Mouse (Mus musculus) embryonic facial prominence, embryonic 14.5 days (tissue): ENCODE data around the gene Wdr60. TPM values are rescaled to one million over a fixed set of nuclear protein-coding genes. Genes with fewer than 3 reads are reported as not detected.
"Not testable (repeated sequence)": the region's sequence is repeated elsewhere in the genome, so short reads cannot be mapped to it uniquely, and the experiment has no call there.

Source experiments
- ATAC-seq: fragments of 200-750 bp; cut with Nextera tagmentation; 2 replicates; pipeline ENCODE4 v1.8.0; 2017; ENCODE audit warnings: low read depth, moderate number of reproducible peaks, moderate TSS enrichment
- DNase-seq: peaks from one replicate; pipeline ENCODE4 v3.0.0-alpha.2; 2015; ENCODE audit warnings: low spot score
- H3K27ac ChIP-seq: fragments of 300-500 bp; sonication (generic); replicated peaks from 2 replicates; pipeline ENCODE4 v1.5.1; 2014; ENCODE audit warnings: low read depth, mild to moderate bottlenecking, low read length, moderate library complexity
- H3K27me3 ChIP-seq: fragments of 300-500 bp; sonication (generic); replicated peaks from 2 replicates; pipeline ENCODE4 v1.6.1; 2014; ENCODE audit warnings: low read length; ENCODE audit not compliant: control insufficient read depth, insufficient read depth
- H3K36me3 ChIP-seq: fragments of 300-500 bp; sonication (generic); 2 replicates; pipeline ENCODE4 v1.6.1; 2014; ENCODE audit warnings: low read length, mixed read lengths; ENCODE audit not compliant: control insufficient read depth, insufficient read depth
- H3K4me1 ChIP-seq: fragments of 300-500 bp; sonication (generic); 2 replicates; pipeline ENCODE4 v1.6.1; 2014; ENCODE audit warnings: antibody characterized with exemption, low read length; ENCODE audit not compliant: control insufficient read depth, insufficient read depth
- H3K4me2 ChIP-seq: fragments of 300-500 bp; sonication (generic); 2 replicates; pipeline ENCODE4 v1.6.1; 2014; ENCODE audit warnings: low read depth, mild to moderate bottlenecking, low read length, moderate library complexity, mixed read lengths
- H3K4me3 ChIP-seq: fragments of 300-500 bp; sonication (generic); 2 replicates; pipeline ENCODE4 v1.5.1; 2014; ENCODE audit warnings: low read depth, mild to moderate bottlenecking, low read length
- H3K9ac ChIP-seq: fragments of 300-500 bp; sonication (generic); 2 replicates; pipeline ENCODE4 v1.6.1; 2014; ENCODE audit warnings: low read depth, mild to moderate bottlenecking, low read length, moderate library complexity, mixed read lengths
- H3K9me3 ChIP-seq: fragments of 300-500 bp; sonication (generic); 2 replicates; pipeline ENCODE4 v1.6.1; 2016; ENCODE audit warnings: low read length; ENCODE audit not compliant: control insufficient read depth
- WGBS: fragments of 180-500 bp; shearing (Covaris S2); extraction: QIAGEN DNeasy Blood & Tissue Kit; methylation state at CpG from one replicate; pipeline ENCODE4 v1.1.7; 2014; 5-methylcytosine and 5-hydroxymethylcytosine counted together
- polyA plus RNA-seq: library from polyadenylated mRNA; unstranded; fragments of >200 nt; fragmentation: Nextera tagmentation; extraction: Ambion mirVana; gene quantifications from 2 replicates; pipeline ENCODE4 v1.2.1, GENCODE M21; 2014

Wdr60 gene
- polyA plus RNA-seq, 1 experiment from 2014 or later, result 18.6 TPM

DNA sequence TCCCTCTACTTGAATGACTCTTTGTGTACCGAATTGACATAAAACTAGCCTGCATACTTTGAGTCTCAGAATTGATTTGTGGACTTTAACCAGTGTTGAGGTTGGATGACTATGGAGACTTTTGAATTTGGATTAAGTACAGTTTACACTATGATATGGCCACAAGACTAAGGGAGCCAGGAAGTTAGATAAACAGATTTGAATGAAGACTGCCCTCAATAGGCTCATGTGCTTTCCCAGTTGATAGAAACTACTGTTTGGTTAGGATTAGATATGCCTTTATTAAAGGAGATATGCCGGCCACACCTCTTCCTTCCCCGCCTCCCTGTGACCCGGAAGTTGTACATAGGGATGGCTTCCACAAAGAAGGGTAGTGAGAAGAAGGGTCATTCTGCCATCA is 12.8 kb upstream of the Wdr60 start:
- no peak overlapping the region for H3K9ac ChIP-seq
- 96% methylated on average over 4 of the region's 4 CpGs for WGBS
- DNase-seq (no peak), ATAC-seq (no peak)
- no peak overlapping the region for H3K4me2 ChIP-seq
- no peak overlapping the region for H3K4me3 ChIP-seq
- no peaks in the 10 kb centered on the region for H3K9me3 ChIP-seq
- no peaks in the 10 kb centered on the region for H3K36me3 ChIP-seq
- 0 out of 2 replicates have a peak, but pooled peaks cover 4% of the 10 kb centered on the region for H3K4me1 ChIP-seq
- no peaks in the 10 kb centered on the region for H3K27me3 ChIP-seq
- no peak overlapping the region for H3K27ac ChIP-seq

DNA sequence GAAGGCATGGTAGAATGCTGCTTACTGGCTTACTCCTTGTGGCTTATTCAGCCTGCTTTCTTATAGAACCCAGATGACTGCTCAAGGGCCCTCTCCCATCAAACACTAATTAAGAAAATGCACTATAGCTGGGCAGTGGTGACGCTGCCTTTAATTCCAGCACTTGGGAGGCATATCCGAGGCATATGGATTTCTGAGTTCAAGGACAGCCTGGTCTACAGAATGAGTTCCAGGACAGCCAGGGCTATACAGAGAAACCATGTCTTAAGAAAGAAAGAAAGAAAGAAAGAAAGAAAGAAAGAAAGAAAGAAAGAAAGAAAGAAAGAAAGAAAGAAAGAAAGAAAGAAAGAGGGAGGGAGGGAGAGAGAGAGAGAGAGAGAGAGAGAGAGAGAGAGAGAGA is 12.3 kb upstream of the Wdr60 start, which contains the start of gene Gm11027:
Gene Gm11027, plus strand, starts transcription at position 301 of the 400 bp plus-strand sequence.
- H3K4me2 ChIP-seq, H3K27ac ChIP-seq, H3K4me3 ChIP-seq, H3K9ac ChIP-seq, H3K27me3 ChIP-seq, H3K9me3 ChIP-seq, DNase-seq, H3K36me3 ChIP-seq, H3K4me1 ChIP-seq, ATAC-seq: not testable (repeated sequence)
- WGBS, result 67% methylated on average over 2 of the region's 2 CpGs

DNA sequence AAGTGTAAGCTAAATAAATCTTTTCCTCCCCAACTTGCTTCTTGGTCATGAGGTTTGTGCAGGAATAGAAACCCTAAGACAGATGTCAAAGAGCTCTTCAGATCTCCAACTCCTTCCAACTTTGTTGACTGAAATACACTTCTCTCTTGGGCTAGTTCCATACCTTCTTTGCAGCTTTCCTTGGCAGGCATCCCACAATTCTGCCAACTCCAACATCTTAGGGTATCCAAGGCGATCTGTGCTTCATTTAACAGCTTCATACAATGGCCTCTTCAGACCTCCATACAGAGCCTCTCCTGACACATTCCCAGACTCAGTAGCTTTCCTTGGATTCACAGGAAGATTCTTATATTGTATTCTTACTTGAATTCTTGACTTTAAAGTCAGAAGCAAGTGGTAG is 10.9 kb upstream of the Wdr60 start:
- no peaks in the 10 kb centered on the region for H3K36me3 ChIP-seq
- no peak overlapping the region for H3K27ac ChIP-seq
- DNase-seq (no peak), ATAC-seq (no peak)
- no peak overlapping the region for H3K4me2 ChIP-seq
- no peak overlapping the region for H3K4me3 ChIP-seq
- 63% methylated on average over 1 of the region's 1 CpGs for WGBS
- no peaks in the 10 kb centered on the region for H3K4me1 ChIP-seq
- H3K27me3 ChIP-seq, result no peaks in the 10 kb centered on the region
- no peaks in the 10 kb centered on the region for H3K9me3 ChIP-seq
- no peak overlapping the region for H3K9ac ChIP-seq

- Histone ChIP-seq H3K9ac (no peak overlapping the region), H3K9me3 (no peaks in the 10 kb centered on the region), H3K27me3 (no peaks in the 10 kb centered on the region), H3K36me3 (no peaks in the 10 kb centered on the region), H3K4me1 (no peaks in the 10 kb centered on the region), H3K4me3 (no peak overlapping the region), H3K4me2 (no peak overlapping the region), H3K27ac (no peak overlapping the region)
- WGBS, result 92% methylated on average over 2 of the region's 2 CpGs
- ATAC-seq (no peak), DNase-seq (no peak)
Observed at GRCm38 (mm10) chr12:116271071-116271470, 8.2 kb upstream of the Wdr60 start.

- Histone ChIP-seq H3K4me3 (no peak overlapping the region), H3K9ac (no peak overlapping the region), H3K27ac (no peak overlapping the region), H3K4me2 (no peak overlapping the region), H3K4me1 (no peaks in the 10 kb centered on the region), H3K36me3 (no peaks in the 10 kb centered on the region), H3K9me3 (no peaks in the 10 kb centered on the region), H3K27me3 (no peaks in the 10 kb centered on the region)
- WGBS, result 68% methylated on average over 1 of the region's 1 CpGs
- ATAC-seq (no peak), DNase-seq (no peak)
Observed at GRCm38 (mm10) chr12:116270538-116270937, 7.7 kb upstream of the Wdr60 start.

- ATAC-seq (no peak), DNase-seq (no peak)
- H3K4me3 ChIP-seq, result no peak overlapping the region
- H3K27me3 ChIP-seq, result no peaks in the 10 kb centered on the region
- H3K4me1 ChIP-seq, result no peaks in the 10 kb centered on the region
- H3K4me2 ChIP-seq, result no peak overlapping the region
- H3K36me3 ChIP-seq, result no peaks in the 10 kb centered on the region
- no peaks in the 10 kb centered on the region for H3K9me3 ChIP-seq
- no peak overlapping the region for H3K27ac ChIP-seq
- H3K9ac ChIP-seq, result no peak overlapping the region
- 73% methylated on average over 5 of the region's 5 CpGs for WGBS
Observed at GRCm38 (mm10) chr12:116269450-116269849, 6.6 kb upstream of the Wdr60 start.

DNA sequence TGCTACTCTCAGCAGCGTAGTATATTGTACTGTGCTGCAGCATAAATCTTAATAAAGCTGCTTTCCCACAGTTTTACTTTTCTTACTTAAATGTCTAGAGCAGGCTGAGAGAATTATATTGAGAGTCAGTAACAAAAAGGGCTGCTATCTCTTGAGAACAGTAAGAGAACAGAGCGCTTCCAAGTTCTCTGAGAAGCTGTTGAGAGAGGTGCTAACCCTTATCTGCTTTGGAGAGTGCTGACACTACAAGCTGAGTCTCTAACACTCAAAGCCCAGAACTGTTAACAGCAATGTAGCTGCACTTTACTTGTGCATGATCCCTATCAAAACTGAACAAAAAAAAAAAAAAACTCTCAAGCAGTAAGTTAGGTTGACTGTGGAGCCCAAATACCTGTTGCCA is 2.5 kb upstream of the Wdr60 start:
- DNase-seq (no peak), ATAC-seq (no peak)
- WGBS, result 74% methylated on average over 2 of the region's 2 CpGs
- no peaks in the 10 kb centered on the region for H3K9me3 ChIP-seq
- no peaks in the 10 kb centered on the region for H3K36me3 ChIP-seq
- no peaks in the 10 kb centered on the region for H3K27me3 ChIP-seq
- no peak overlapping the region for H3K4me2 ChIP-seq
- H3K4me3 ChIP-seq, result no peak overlapping the region
- no peak overlapping the region for H3K9ac ChIP-seq
- no peak overlapping the region for H3K27ac ChIP-seq
- peaks cover 6% of the 10 kb centered on the region; the same call in 1 of the 2 replicates for H3K4me1 ChIP-seq

- no peak for ATAC-seq
- Histone ChIP-seq H3K9me3 (no peaks in the 10 kb centered on the region), H3K4me2 (no peak overlapping the region), H3K27me3 (no peaks in the 10 kb centered on the region), H3K27ac (no peak overlapping the region), H3K4me1 (peaks cover 6% of the 10 kb centered on the region; the same call in 1 of the 2 replicates), H3K36me3 (no peaks in the 10 kb centered on the region), H3K9ac (no peak overlapping the region), H3K4me3 (no peak overlapping the region)
- WGBS, result 92% methylated on average over 2 of the region's 2 CpGs
- no peak for DNase-seq
Observed at GRCm38 (mm10) chr12:116264756-116265155, 1.9 kb upstream of the Wdr60 start.

DNA sequence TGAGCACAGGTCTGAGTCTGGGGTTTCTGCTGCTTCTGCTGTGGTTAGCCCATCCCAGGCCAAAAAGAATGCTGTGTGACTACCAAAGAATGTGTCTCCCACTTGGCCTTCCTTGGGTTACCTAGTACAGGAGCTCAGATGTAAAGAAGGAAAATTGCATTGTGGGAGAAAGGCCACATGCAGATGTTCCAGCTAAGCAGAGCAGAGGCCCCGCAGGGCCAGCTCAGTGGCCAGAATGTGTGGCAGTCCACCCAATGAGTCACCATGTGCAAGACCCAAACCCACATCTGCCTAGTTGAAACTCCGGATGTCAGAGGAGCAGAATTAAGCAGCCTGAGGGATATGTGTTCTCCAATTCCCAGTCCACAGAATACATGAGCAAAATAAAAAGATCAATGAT is 4.5 kb downstream of the Wdr60 start:
- Histone ChIP-seq H3K9ac (no peak overlapping the region), H3K36me3 (peaks cover 27% of the 10 kb centered on the region), H3K4me1 (peaks cover 6% of the 10 kb centered on the region; the same call in 1 of the 2 replicates), H3K27me3 (no peaks in the 10 kb centered on the region), H3K27ac (no peak overlapping the region), H3K4me2 (no peak overlapping the region), H3K9me3 (no peaks in the 10 kb centered on the region), H3K4me3 (no peak overlapping the region)
- ATAC-seq (no peak), DNase-seq (no peak)
- WGBS, result 75% methylated on average over 2 of the region's 2 CpGs
